Mouse (Mus musculus) heart, postnatal 0 days (tissue): ENCODE results near the gene Aplp2.

Experiments used
- CTCF ChIP-seq: IDR thresholded peaks from 2 replicates; pipeline ENCODE4 v1.5.1; 2016; ENCODE audit warnings: antibody characterized with exemption, control low read depth, low read depth
- EP300 ChIP-seq: IDR thresholded peaks from 2 replicates; pipeline ENCODE4 v1.6.1; 2016; ENCODE audit warnings: antibody characterized with exemption, low read depth

GRCm38 (mm10) chr9:31223475-31223874 is 11.9 kb upstream of the Aplp2 start:
- no peak for TF ChIP-seq CTCF
- no peak for TF ChIP-seq EP300
